Mouse (Mus musculus) bone marrow macrophage, adult 2 months (primary cell): ENCODE data around the gene Cmtm2b.

Experiments
- CTCF ChIP-seq: IDR thresholded peaks from 2 replicates; pipeline ENCODE4 v1.5.1; 2012; ENCODE audit warnings: low read depth, mild to moderate bottlenecking, low read length, moderate library complexity
- POLR2A ChIP-seq: IDR thresholded peaks from 2 replicates; pipeline ENCODE4 v1.6.1; 2012; ENCODE audit warnings: mild to moderate bottlenecking, low read depth, low read length, borderline replicate concordance

DNA sequence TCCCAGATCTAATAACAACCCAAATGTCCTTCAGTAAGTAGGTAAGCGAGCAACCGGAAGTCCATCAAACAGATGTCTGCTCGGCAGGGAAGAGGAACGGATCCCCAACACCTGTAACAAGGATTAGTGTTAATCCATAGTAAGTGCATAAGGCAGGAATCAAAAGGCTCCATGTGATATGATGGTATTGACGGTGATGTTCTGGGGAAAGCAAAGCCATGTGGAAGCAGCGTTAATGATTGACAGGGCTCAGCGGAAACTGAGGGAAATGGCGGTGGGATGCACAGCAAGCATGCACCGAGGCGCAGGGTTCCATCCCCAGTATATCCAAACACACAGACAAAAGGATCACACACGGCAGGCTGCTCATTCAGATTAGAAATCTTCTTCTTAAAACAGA, 52.2 kb downstream of the Cmtm2b start:
- TF ChIP-seq CTCF (no peak), POLR2A (no peak)
